Mouse (Mus musculus): ENCODE data around the gene Oas1f. TPM values are rescaled to one million over a fixed set of nuclear protein-coding genes. Genes with fewer than 3 reads are reported as not detected.
"Not testable (repeated sequence)": the region's sequence is repeated elsewhere in the genome, so short reads cannot be mapped to it uniquely, and the experiment has no call there.

Gene Oas1f
- total RNA-seq, 2 experiments from 2014 or later, result not detected

DNA sequence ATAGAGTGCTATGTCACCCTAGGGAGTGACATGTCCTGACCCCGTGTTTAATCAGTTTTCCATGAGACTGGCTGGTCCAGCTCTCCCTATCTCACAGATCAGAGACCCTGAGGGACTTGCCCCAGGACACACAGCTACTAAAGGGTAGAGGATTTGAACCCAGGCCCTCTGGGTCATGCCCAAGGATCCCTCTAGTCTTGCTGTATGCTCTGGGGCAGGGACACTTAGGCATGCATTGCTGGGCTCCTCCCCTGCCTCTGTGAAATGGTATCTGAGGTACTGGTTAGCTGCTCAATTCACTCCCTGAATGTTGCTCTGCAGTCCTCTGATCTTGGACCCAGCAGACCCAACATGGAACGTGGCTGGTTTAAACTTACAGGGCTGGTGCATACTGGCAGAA is 24.3 kb downstream of the Oas1f start:
- DNase-seq, result no peak

DNA sequence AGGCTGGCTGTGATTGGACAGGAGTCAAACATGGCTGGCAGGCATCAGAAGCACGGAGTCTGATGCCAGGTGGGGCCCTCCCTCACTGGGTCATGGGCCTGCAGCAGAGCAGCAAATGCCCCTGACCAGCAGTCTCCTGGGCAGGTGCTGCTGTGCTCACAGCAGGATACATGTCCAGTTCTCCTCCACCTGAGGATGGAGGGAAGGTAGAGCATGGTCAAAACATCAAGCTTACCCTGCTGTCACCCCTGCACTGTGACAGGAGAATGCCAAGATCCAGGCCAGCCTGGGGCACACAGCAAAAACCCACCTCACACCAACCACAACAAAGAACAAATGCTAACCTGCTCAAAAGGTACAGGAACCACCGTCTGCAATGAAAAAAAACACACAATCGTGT is 29.7 kb downstream of the Oas1f start:
- DNase-seq, result not testable (repeated sequence)

DNA sequence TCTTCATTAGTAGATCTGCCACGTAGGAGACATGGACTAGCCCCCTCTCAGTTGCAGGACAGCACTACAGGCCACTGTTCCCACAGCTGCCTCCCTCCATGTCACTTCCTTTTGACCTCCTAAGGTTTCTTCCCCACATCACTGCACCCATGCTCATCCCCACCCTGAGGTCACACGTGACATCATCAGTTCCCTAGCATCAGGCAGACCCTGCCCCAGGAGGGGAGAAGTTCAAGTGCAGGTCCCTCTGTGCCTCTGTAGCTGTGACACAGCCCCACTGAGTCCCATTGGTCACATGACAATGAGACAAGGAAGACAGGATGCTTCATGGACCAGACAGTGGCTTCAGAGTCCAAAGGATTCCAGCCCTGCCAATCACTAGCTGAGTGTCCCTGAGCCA is 30.2 kb downstream of the Oas1f start:
- not testable (repeated sequence) for DNase-seq

DNA sequence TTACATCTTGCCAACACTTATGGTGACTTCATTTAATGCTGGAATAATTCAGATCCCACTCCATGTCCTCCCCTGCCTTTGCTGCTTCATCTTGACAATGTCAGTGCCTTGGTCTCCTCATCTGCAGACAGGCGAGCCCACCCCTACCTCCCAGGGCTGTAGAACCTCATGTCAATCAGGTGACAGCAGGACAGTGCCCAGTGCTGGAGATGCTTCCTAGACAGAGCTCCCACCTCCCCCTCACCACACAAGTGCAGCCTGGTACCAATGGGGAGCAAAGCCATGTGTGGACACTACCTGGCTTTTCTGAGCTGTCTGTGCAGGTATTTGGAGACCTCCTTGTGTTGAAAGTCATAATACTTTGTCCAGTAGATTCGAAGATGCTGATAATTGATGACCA is 31.6 kb downstream of the Oas1f start:
- DNase-seq, result not testable (repeated sequence)

DNA sequence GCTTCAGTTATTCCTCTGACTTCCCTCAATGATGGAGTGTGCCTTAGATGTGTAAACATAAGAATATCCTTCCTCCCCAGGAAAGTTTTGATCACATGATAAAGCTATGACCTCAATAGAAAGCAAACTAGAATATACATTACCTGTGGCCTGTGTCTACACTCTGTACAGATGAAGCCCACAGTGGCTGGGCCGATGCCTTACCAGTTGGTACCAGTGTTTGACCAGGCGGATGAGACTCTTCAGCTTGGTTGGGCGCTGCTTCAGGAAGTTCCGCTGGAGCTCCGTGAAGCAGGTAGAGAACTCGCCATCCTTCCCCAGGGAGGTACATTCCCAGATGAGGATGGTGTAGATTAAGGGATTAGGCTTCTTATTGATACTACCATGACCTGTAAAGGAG is 34.5 kb downstream of the Oas1f start:
- DNase-seq, result not testable (repeated sequence)

DNA sequence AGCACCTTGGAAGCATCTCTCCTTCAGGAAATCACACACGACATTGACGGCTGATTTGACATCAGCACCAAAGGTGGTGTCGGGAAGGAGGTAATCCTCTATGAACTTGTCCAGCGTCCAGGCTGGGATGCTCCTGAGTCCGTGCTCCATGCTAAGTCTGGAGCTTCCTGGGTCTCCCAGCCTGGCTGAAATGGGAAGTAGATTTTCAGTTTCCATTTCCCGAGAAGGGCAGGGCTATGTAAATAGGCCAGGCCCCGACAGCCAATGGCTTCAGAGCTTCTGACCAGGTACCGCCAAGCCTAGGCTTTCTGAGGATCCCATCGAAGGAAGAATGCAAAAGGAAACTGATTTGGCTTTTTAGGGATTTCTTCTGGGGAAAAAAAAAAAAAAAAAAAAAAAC is 40.2 kb downstream of the Oas1f start, which contains the start of gene Oas1g:
Gene Oas1g, minus strand, starts transcription at position 201 of the 400 bp plus-strand sequence.
- peak in 1 of 2 experiments; percentile 13 for DNase-seq

DNA sequence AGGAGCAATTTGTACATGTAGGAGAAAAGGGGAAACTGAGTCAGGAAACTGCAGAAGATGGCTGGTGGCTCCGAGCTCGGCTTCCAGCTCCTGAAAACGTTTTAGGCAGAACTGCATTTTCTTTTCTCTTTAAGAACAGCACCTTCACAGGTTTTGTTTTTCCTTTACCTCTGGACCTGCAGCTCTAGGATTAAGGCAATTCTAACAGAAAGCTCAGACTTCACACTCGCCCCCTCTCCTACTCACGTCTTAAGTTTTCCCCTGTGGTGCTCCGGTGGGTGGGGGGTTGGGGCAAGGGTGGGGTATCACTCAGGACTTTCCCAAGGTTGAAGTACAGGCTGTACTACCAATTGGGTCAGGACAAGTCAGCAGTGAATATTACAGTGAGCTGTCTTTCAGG is 40.7 kb downstream of the Oas1f start:
- DNase-seq, result no peak

DNA sequence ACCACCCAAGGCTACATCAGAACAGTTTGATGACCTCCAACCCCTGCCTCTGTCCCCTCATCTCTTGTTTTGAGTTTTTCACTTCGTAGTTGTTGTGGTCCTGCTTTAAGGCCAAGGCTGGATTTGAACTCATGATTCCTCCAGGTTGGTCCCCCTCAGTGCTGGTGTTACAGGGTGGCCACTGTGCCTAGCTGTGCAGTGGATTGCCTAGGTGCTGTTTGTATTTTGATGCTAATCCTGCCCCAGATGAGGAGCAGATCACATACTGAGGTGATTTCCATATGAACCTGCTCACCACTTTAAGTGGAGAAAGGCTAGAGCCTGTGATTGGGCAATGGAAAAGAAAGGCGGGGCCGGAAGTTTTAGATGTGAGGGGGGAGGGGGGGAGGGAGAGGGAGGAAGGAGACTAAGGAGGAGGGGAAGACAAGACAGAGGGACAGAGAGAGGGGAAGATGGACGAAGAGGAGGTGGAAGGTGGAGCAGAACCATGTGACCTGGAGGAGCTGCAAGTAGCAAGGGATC is 41.2 kb downstream of the Oas1f start:
- DNase-seq, result not testable (repeated sequence)

DNA sequence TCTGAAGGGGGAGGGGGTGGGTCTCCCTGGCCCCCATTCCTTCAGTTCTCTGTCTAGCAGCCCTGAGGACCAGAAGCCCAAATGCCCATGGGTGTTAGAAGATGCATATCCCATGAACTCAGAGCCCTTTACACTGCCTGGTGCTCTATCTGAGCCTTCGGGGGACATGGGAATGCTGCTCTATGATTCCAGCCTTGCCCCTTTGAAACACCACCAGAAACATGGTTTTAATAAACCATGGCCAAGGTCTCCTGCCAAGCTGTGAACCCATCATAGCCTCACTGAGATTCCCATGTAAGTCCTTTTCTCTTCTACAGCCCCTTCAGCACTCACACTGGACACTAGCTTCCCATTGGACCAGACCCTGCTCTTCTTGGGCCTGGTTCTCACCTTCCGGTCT is 42.9 kb downstream of the Oas1f start:
- DNase-seq, result no peak

DNA sequence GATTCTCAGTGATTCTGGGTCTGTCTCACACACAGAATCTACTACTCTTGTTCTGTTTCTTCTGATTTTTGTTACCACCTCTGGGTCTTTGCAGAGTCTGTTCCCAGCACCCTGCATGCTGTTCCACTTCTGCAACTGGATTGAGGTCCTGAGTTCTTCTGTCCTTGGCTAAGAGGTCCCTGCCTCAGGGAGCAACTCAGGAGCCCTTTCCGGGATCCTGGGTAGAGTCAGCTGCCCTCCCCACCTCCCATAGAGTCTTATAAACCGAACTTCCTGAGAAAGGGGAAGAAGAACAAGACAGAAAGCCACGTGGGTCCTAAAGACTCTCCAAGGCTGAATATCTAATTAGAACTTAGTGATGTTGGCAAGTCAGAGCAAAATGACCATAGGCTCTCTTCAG is 43.8 kb downstream of the Oas1f start:
- DNase-seq, result no peak

DNA sequence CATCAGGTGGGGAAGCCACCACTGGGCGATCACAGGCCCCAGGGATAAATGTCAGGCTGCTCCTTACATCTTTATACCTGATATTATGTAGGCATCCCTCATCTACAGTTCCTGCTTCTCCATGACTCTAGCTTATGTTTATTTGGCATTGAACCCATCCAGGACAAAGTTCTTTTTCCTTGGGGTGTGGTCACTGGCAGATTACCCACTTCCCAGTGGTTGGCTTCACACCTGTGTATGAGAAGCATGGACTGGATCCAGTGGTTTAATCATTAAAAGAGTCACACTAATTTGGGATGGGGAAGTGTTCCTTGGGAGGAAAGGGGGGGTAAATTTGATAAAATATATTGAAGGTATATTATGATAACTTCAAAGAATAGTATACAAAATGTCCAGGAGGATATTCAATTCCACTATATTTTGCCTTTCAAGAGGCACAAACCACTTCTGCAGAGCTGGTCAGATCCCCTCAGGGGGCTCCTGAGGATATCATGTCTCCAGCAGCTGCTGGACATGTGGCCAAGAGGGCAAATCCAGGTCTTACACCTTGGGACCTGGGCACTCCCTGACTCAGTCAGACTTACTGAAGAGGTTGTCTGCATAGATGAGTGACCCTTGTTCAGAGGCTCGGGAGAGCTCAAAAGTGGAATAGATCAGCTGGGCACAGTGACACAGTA is 44.5 kb downstream of the Oas1f start:
- DNase-seq, result not testable (repeated sequence)

DNA sequence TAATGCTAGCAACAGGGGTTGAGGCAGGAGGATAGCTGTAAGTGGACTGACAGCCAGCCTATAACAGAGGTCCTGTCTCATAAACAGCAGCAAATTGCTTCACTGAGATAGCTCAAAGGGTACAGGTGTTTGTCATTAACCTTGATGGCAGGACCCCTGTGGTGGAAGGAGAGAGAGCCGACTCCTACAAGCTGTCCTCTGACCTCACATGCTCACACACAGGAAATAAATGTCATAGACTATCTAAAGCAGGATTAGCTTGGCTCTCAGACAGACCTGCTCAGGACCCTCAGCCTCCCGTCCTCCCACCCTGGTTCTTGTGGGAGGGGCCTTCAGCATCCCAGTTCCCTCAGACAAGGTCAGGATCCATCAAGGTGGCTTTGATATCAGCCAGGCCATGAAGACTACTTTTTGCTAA is 45.1 kb downstream of the Oas1f start:
- no peak for DNase-seq

DNA sequence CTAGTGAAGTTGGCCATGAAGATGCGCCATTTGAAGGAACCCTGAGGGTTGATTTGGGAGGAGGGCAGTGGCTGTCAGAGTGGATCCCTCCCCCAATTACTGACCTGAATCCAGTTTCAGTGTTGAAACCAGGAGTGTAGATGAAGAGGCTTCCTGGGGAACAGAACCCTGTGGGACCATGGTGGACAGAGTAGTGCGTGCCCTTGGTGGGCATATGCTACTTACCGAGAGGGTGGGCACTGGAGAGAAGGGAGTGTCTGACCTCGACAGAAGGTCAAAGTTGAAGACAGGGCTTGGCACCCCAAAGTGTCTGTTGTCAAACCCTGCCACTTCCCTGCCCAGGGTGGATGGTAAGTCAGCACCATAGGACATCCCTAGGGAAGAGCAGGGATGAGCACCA is 46.7 kb downstream of the Oas1f start:
- not testable (repeated sequence) for DNase-seq

DNA sequence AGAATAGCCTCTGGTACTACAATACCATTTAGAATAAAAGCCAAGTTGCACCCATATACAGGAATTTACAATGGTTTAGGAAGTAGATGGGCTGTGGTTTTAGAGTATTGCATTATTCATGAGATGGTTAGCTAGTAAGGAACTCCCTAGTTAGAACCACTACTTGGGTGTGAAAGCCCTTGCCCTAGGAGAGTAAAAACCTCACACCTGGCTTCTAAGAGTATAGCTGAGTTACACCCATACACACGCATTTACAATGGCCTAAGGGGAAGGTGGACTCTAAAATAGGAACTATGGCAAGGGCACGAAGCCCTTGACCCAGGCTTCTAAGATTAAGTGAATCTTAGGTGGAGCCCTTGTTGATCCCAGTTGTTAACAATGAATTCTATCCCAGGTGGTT is 47.5 kb downstream of the Oas1f start:
- not testable (repeated sequence) for DNase-seq

DNA sequence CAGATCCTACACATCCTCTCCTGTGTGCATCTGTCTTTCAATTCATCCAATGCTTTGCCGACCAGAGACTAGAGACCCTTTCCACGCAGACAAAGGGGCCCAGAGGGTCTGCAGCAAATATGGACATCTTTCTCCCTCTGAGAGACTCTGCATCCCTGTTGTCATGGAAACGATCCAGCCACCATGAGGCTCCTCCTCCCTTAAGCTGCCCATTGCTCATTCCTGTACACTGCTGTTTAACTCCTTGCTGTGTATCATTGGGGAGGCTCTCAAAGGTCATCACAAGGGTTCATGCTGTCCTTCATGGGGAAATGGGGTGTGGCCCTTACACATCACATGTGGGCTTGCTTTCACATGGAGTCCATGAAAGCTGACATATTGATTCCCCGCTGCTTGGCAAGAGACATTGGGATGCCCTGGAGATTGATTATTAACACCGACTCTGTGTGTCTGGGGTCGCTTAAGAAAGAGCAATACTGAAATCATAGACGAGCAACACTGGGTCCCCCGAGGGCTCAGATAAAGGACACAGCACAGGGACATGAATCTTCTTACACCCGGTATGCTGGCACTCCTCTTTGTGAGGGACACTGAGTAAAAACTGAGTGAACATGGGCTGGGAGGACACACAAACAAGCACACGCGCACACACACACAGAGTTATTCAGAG is 48.2 kb downstream of the Oas1f start:
- DNase-seq, result no peak

DNA sequence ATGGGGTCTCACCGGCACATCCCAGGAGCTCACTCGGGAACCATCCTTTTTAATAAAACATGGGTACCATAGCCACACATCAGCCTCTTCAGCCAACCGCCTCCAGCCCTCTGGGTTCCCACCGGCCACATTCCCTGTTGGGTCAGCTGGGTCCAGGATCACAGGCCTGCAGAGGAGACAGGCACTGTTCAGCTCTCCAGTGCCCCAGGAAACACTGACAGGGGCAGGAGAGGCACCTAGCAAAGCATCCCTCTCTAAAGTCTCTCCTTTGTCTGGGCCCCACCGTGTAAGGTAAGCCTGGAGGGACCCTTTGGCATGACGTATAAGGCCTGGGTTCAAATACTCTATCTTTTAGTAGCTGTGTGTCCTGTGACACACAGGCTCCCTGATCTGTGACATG is 51.1 kb downstream of the Oas1f start:
- no peak for DNase-seq

DNA sequence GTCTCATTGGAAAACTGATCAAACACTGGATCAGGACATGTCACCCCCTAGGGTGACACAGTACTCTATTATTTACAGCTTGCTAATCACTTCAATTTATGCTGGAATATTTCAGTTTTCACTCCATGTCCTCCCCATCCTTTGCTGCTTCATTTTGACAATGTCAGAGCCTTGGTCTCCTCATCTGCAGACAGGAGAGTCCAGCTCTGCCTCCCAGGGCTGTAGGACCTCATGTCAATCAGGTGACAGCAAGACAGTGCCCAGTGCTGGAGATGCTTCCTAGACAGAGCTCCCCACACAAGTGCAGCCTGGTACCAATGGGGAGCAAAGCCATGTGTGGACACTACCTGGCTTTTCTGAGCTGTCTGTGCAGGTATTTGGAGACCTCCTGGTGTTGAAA is 51.6 kb downstream of the Oas1f start:
- DNase-seq, result no peak

DNA sequence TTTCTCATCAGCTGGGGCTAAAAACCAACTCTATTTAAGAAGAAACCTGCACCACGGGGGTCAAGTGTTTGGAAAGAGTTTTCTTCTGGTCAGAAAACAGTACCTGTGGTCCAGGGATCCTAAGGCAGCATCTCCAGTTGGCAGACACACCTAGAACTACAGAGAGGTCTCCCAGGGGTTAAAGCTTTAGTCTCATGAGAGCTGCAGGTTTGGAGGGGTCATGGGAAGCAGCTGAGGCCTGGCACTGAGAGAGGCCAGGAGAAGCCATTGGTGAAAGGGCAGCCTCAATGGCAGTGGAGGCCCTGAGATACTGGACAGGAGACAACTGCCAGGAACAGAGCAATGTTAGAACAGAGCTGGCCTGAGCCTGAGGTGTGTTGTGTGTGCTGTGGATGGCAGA is 53.5 kb downstream of the Oas1f start:
- DNase-seq, result no peak

DNA sequence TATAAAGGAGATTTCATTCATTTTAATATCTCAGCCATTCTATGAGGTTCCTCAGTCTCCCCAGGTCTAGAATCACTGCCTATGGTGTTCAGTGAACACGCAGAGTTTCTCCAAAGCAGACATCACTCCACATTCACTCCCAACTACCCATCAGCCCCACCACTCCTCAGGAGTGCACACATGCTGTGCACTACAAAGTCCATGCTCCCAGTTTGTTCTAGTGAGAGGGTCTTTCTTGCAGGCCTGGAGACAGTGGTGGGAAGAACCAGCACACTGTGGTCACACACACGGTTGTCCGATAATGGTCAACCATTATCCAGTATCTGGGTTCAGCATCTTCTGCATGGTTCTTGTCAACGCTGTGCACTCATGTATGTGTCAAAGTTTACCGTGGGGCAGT is 54.9 kb downstream of the Oas1f start:
- DNase-seq, result no peak

DNA sequence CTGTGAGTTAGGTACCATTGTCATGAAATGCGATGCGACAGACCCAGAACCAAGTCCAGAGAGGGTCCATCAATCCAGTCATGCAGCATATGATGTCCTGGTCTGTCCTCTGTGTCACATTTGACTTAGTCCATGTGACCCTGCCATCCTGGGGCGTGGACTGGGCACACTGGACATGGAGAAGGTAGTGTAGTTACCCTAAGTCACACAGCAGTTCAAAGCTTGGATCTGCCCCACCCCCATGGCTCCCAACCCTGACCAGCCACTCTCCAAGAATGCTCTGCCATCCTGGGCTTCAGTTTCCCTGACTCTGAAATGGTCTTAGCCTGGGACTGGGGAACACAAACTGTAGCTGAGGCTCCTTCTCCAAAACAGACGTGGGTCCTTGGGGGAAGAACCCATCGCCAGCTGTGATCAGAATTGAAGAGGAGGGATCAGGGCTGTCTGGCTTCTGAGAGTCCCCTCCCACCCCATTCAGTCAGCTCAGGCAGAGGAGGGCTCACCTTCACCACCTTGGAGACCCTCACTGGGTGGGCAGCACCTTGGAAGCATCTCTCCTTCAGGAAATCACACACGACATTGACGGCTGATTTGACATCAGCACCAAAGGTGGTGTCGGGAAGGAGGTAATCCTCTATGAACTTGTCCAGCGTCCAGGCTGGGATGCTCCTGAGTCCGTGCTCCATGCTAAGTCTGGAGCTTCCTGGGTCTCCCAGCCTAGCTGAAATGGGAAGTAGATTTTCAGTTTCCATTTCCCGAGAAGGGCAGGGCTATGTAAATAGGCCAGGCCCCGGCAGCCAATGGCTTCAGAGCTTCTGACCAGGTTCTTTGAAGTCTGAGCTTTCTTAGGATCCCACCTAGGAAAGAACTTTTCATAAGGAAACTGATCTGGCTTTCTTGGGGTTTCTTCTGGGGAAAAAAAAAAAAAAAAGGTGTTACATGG is 59.9 kb downstream of the Oas1f start, which contains the start of gene Oas1a:
Gene Oas1a, minus strand, starts transcription at position 731 of the 943 bp plus-strand sequence.
- DNase-seq, result peak; percentile 15 to 26
